Mouse (Mus musculus) A20 (cell line): ENCODE measurements around the gene Ttc27.

Source experiments
- DNase-seq: peaks from one replicate; pipeline ENCODE4 v3.0.0-alpha.2; 2011; ENCODE audit warnings: low read depth, low spot score

Gene Ttc27

GRCm38 (mm10) chr17:74876954-74877353 lies 159.4 kb downstream of the Ttc27 start:
- DNase-seq = no peak

DNA sequence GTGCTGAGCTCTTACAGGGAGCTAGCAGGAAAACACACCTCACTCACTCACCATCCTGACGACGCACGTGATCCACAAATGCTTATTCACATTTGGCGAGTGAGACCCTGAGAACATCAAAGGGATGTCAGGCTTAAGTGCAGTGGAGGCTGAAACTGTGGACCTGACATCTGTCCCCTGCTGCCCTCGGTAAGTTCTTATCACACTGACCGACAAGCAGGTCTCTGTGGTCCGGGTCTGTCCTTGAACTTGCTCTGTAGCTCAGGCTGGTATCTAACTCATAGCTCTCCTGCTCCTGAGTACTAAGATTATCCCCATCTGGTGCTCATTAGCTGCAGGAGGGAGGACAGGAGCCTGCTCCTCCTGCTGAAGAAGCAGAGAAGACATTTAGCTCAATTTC lies 162.2 kb downstream of the Ttc27 start:
- no peak for DNase-seq

- no peak for DNase-seq
Measured at GRCm38 (mm10) chr17:74887039-74887438, 169.5 kb downstream of the Ttc27 start.

DNA sequence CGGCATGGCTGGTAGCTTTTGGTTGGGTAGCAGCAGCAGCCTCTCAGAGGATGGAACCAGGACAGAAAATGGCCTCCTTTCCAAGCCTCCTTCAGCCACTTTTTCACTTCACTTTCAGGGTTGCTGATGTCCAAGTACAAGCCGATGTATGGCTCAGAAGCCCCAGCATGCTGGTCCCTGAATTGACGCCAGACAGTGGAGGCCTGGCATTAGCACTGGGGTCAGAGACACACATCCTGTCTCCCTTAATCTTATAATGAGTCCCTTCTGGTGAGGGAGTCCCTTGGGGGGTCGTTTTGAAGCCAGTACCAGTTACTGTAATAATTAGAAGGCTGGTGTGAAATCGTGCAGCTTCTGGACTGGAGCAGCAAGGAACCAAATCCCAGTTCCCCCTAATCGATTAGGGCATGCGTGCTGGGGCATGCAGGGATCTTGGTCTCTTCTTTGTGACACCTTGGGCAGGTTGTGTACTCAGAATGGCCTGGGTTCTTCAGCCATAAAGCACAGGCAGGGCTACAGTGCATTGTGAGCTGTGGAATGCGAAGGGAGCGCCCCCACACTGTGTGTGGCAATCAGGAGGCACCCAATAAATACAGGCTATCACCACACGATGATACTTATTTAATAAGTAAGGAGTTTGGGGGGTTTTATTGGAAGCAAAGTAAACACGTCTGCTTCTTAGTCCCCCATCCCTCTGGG lies 171.5 kb downstream of the Ttc27 start:
- DNase-seq = no peak

DNA sequence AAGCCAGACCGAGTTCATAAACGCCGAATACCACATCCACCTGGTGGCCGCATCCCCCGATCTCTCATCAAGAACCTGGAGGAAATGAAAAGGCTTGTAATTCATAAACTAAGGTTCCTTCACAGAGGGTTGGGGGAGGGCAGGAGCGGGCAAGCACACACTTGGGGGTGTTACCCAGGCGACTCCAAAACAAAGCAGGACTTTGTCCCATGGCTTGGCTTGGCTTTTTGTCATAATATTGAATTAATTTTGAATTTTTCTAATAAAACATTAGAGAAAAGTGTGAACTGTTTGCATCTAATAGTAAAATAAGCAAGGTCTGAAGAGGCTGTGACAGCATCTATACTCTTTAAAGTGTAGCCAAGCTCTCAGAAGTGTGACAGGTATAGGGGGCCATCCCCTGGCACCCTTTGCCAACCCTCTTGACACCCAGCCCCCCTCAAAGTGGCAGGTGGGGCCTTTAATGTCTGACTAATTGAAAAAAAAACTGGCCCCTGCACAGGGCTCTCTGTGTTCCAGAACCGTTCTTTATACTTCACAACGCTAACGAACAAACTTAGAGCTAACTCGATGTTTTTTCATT lies 172.1 kb downstream of the Ttc27 start:
- DNase-seq = no peak

- no peak for DNase-seq
Measured at GRCm38 (mm10) chr17:74902453-74902852, 184.9 kb downstream of the Ttc27 start.

- DNase-seq = no peak
Measured at GRCm38 (mm10) chr17:74903411-74904331, 186.1 kb downstream of the Ttc27 start.

- DNase-seq = no peak
Measured at GRCm38 (mm10) chr17:74904332-74904687, 186.8 kb downstream of the Ttc27 start.

GRCm38 (mm10) chr17:74904956-74905355 lies 187.4 kb downstream of the Ttc27 start:
- no peak for DNase-seq

- DNase-seq = no peak
Measured at GRCm38 (mm10) chr17:74912995-74913394, 195.5 kb downstream of the Ttc27 start.
